In genomic region chr11:20789015-20789414, GRCm38 (mm10) we compare ENCODE assay signal across 26 mouse cellular contexts. TPM values are rescaled to one million over a fixed set of nuclear protein-coding genes. Genes with fewer than 3 reads are reported as not detected.
DNase-seq lines count a peak whose midpoint lies in the region; ATAC-seq and TF ChIP-seq lines count a peak whose summit lies in the region.
"Had no signal": no experiment of that assay in that cellular context is flagged by ENCODE, and none has a peak within 500 bp of the region (broad histone marks: within the 10 kb centered on the region; RNA-seq: fewer than 3 reads in every experiment).

No protein-coding gene starts in this region.

- H3K27me3 ChIP-seq in kidney, embryonic 15.5 days = no peaks in the 10 kb centered on the region
- no peaks in the 10 kb centered on the region for H3K27me3 ChIP-seq in stomach, embryonic 16.5 days (ENCODE audit: control insufficient read depth, insufficient read depth, low read length)
- no peaks in the 10 kb centered on the region for H3K27me3 ChIP-seq in stomach, postnatal 0 days (ENCODE audit: control insufficient read depth, insufficient read depth, low read length)
- H3K27me3 ChIP-seq in intestine, postnatal 0 days (replicated peaks; ENCODE audit: control insufficient read depth, insufficient read depth, low read length) = no peaks in the 10 kb centered on the region
- H3K27me3 ChIP-seq: forebrain, embryonic 13.5 days; heart, embryonic 12.5 days; heart, embryonic 15.5 days had no signal

- no peak overlapping the region for H3K9ac ChIP-seq in kidney, embryonic 15.5 days
- no peak overlapping the region for H3K9ac ChIP-seq in stomach, embryonic 16.5 days (ENCODE audit: low read length)
- no peak overlapping the region for H3K9ac ChIP-seq in stomach, postnatal 0 days (ENCODE audit: low read length)
- H3K9ac ChIP-seq in intestine, postnatal 0 days (ENCODE audit: low read depth, low read length) = no peak overlapping the region
- H3K9ac ChIP-seq: forebrain, embryonic 13.5 days; heart, embryonic 12.5 days; heart, embryonic 15.5 days; hindbrain, embryonic 14.5 days had no signal

- H3K4me3 ChIP-seq in kidney, embryonic 15.5 days (replicated peaks) = no peak overlapping the region
- H3K4me3 ChIP-seq in stomach, embryonic 16.5 days (replicated peaks; ENCODE audit: low read length) = no peak overlapping the region
- no peak overlapping the region for H3K4me3 ChIP-seq in stomach, postnatal 0 days (ENCODE audit: low read depth, low read length)
- no peak overlapping the region for H3K4me3 ChIP-seq in intestine, postnatal 0 days (ENCODE audit: low read depth, low read length)
- H3K4me3 ChIP-seq: forebrain, embryonic 10.5 days; forebrain, embryonic 13.5 days; gastrocnemius, adult 2 months; heart, embryonic 12.5 days; heart, embryonic 15.5 days had no signal

- no peak overlapping the region for H3K27ac ChIP-seq in kidney, embryonic 15.5 days
- peak overlapping the region; percentile 42; the same call in 1 of the 2 replicates for H3K27ac ChIP-seq in stomach, embryonic 16.5 days (ENCODE audit: low read length)
- H3K27ac ChIP-seq in stomach, postnatal 0 days (replicated peaks) = no peak overlapping the region
- no peak overlapping the region for H3K27ac ChIP-seq in intestine, postnatal 0 days (ENCODE audit: low read depth, low read length)
- H3K27ac ChIP-seq: forebrain, embryonic 10.5 days; forebrain, embryonic 13.5 days; gastrocnemius, adult 2 months; heart, embryonic 15.5 days; hindbrain, embryonic 14.5 days; hindbrain, postnatal 0 days had no signal

- no peak for ATAC-seq in kidney, embryonic 15.5 days (replicated peaks; ENCODE audit: low FRiP score)
- ATAC-seq in stomach, embryonic 16.5 days (ENCODE audit: insufficient read depth, low FRiP score) = no peak
- ATAC-seq in stomach, postnatal 0 days (ENCODE audit: low FRiP score, low TSS enrichment) = no peak
- no peak for ATAC-seq in intestine, postnatal 0 days
- ATAC-seq: activated CD4-positive, CD25-positive, alpha-beta regulatory T cell, adult 4 months; CD4-positive, CD25-positive, alpha-beta regulatory T cell, adult 4 months; forebrain, embryonic 13.5 days; forebrain, embryonic 16.5 days; hindbrain, postnatal 0 days had no signal

- TF ChIP-seq CTCF in stomach, postnatal 0 days (IDR thresholded peaks at IDR 0.05; ENCODE audit: low read depth) = no peak
- no peak for TF ChIP-seq CTCF in intestine, postnatal 0 days (IDR thresholded peaks at IDR 0.05; ENCODE audit: low read depth)

- no peak overlapping the region for H3K4me2 ChIP-seq in kidney, embryonic 15.5 days
- H3K4me2 ChIP-seq in stomach, embryonic 16.5 days (ENCODE audit: low read depth, low read length) = no peak overlapping the region
- no peak overlapping the region for H3K4me2 ChIP-seq in stomach, postnatal 0 days (replicated peaks; ENCODE audit: low read depth)
- peak overlapping the region; percentile 50 for H3K4me2 ChIP-seq in intestine, postnatal 0 days (replicated peaks; ENCODE audit: low read depth)
- H3K4me2 ChIP-seq: forebrain, embryonic 13.5 days; heart, embryonic 12.5 days; heart, embryonic 15.5 days; hindbrain, embryonic 14.5 days had no signal

- H3K9me3 ChIP-seq in kidney, embryonic 15.5 days (replicated peaks) = peaks cover 8% of the 10 kb centered on the region; the same call in 1 of the 2 replicates
- H3K9me3 ChIP-seq in stomach, embryonic 16.5 days (replicated peaks; ENCODE audit: control insufficient read depth, low read length) = no peaks in the 10 kb centered on the region; the same call in 1 of the 2 replicates
- no peaks in the 10 kb centered on the region for H3K9me3 ChIP-seq in stomach, postnatal 0 days (ENCODE audit: control insufficient read depth, low read length)
- H3K9me3 ChIP-seq in intestine, postnatal 0 days (ENCODE audit: control insufficient read depth) = peaks cover 5% of the 10 kb centered on the region; the same call in 1 of the 2 replicates
- H3K9me3 ChIP-seq: heart, embryonic 15.5 days had no signal

- no peaks in the 10 kb centered on the region for H3K36me3 ChIP-seq in kidney, embryonic 15.5 days
- H3K36me3 ChIP-seq in stomach, embryonic 16.5 days (ENCODE audit: control insufficient read depth, insufficient read depth, low read length) = no peaks in the 10 kb centered on the region
- no peaks in the 10 kb centered on the region for H3K36me3 ChIP-seq in stomach, postnatal 0 days (ENCODE audit: control insufficient read depth, insufficient read depth, low read length)
- no peaks in the 10 kb centered on the region for H3K36me3 ChIP-seq in intestine, postnatal 0 days (ENCODE audit: control insufficient read depth, insufficient read depth)
- H3K36me3 ChIP-seq: forebrain, embryonic 10.5 days; heart, embryonic 12.5 days; heart, embryonic 15.5 days had no signal

- peak; percentile 10 for DNase-seq in kidney, adult 11 months
- no peak for DNase-seq in stomach, postnatal 0 days (ENCODE audit: low spot score)
- DNase-seq in layer of hippocampus, adult 9-10 months (ENCODE audit: low spot score) = no peak
- DNase-seq in left cerebral cortex, adult 11 months (ENCODE audit: low spot score) = no peak
- DNase-seq: adrenal gland, adult 8-10 months; adrenal gland, postnatal 25 days; cerebellum, adult 18-20 months; cerebellum, adult 9-10 months; cerebellum, postnatal 14 days; gastrocnemius, adult 2 months; gastrocnemius, postnatal 14 days; heart, adult 18-20 months; heart, postnatal 10 days; heart, postnatal 4 days had no signal

- no peak for TF ChIP-seq EP300 in stomach, postnatal 0 days (optimal IDR thresholded peaks at IDR 0.05)

- 51% methylated on average over 1 of the region's 1 CpGs for WGBS in kidney, embryonic 15.5 days
- WGBS in stomach, embryonic 16.5 days = 48% methylated on average over 1 of the region's 1 CpGs
- 45% methylated on average over 1 of the region's 1 CpGs for WGBS in stomach, postnatal 0 days
- 64% methylated on average over 1 of the region's 1 CpGs for WGBS in intestine, postnatal 0 days

- no peaks in the 10 kb centered on the region for H3K4me1 ChIP-seq in kidney, embryonic 15.5 days
- H3K4me1 ChIP-seq in stomach, embryonic 16.5 days (ENCODE audit: control insufficient read depth, insufficient read depth, low read length) = 0 out of 2 replicates have a peak, but pooled peaks cover 4% of the 10 kb centered on the region
- H3K4me1 ChIP-seq in stomach, postnatal 0 days (replicated peaks; ENCODE audit: control insufficient read depth, insufficient read depth) = no peaks in the 10 kb centered on the region
- 0 out of 2 replicates have a peak, but pooled peaks cover 6% of the 10 kb centered on the region for H3K4me1 ChIP-seq in intestine, postnatal 0 days (replicated peaks; ENCODE audit: control insufficient read depth, insufficient read depth, low read length)
- H3K4me1 ChIP-seq: forebrain, embryonic 13.5 days; heart, embryonic 12.5 days; heart, embryonic 15.5 days had no signal

RNA-seq across cellular contexts. Expression of gene Lgalsl, which starts 41.8 kb away (rescaled TPM):
- 35.5 and 36.2 TPM in 2 replicates for polyA plus RNA-seq in kidney, embryonic 15.5 days (2015; fragmentation: Nextera tagmentation; extraction: Ambion mirVana)
- 29.9 and 33.6 TPM in 2 replicates for polyA plus RNA-seq in stomach, embryonic 16.5 days (2015; fragmentation: Nextera tagmentation; extraction: Ambion mirVana)
- polyA plus RNA-seq in stomach, postnatal 0 days (2015; fragmentation: Nextera tagmentation; extraction: Ambion mirVana) = 85.2 and 94.2 TPM in 2 replicates
- 16.5 and 16.7 TPM in 2 replicates for polyA plus RNA-seq in intestine, postnatal 0 days (2015; fragmentation: Nextera tagmentation; extraction: Ambion mirVana)

RNA-seq across cellular contexts. Expression of gene Aftph, which starts 47.6 kb away (rescaled TPM):
- polyA plus RNA-seq in kidney, embryonic 15.5 days (2015; fragmentation: Nextera tagmentation; extraction: Ambion mirVana) = 22.0 and 23.0 TPM in 2 replicates
- polyA plus RNA-seq in stomach, embryonic 16.5 days (2015; fragmentation: Nextera tagmentation; extraction: Ambion mirVana) = 22.8 and 24.2 TPM in 2 replicates
- 14.8 and 15.3 TPM in 2 replicates for polyA plus RNA-seq in stomach, postnatal 0 days (2015; fragmentation: Nextera tagmentation; extraction: Ambion mirVana)
- polyA plus RNA-seq in intestine, postnatal 0 days (2015; fragmentation: Nextera tagmentation; extraction: Ambion mirVana) = 21.3 and 25.4 TPM in 2 replicates
